Mouse (Mus musculus) lung, embryonic 16.5 days (tissue): ENCODE measurements around the gene Gabrg3. TPM values are rescaled to one million over a fixed set of nuclear protein-coding genes. Genes with fewer than 3 reads are reported as not detected.

Experiments used
- ATAC-seq: fragments of 200-750 bp; cut with Nextera tagmentation; 2 replicates; pipeline ENCODE4 v1.8.0; 2017; ENCODE audit warnings: low read depth, mild to moderate bottlenecking, moderate library complexity
- H3K27ac ChIP-seq: fragments of 300-500 bp; sonication (generic); 2 replicates; pipeline ENCODE4 v1.5.1; 2014; ENCODE audit warnings: mild to moderate bottlenecking, control low read depth, low read length
- H3K27me3 ChIP-seq: fragments of 300-500 bp; sonication (generic); 2 replicates; pipeline ENCODE4 v1.6.1; 2014; ENCODE audit warnings: low read depth, low read length, mixed read lengths; ENCODE audit not compliant: control insufficient read depth, insufficient read depth
- H3K36me3 ChIP-seq: fragments of 300-500 bp; sonication (generic); 2 replicates; pipeline ENCODE4 v1.6.1; 2014; ENCODE audit warnings: low read length; ENCODE audit not compliant: control insufficient read depth, insufficient read depth
- H3K4me1 ChIP-seq: fragments of 300-500 bp; sonication (generic); replicated peaks from 2 replicates; pipeline ENCODE4 v1.6.1; 2014; ENCODE audit warnings: low read length, mixed read lengths; ENCODE audit not compliant: control insufficient read depth, insufficient read depth
- H3K4me2 ChIP-seq: fragments of 300-500 bp; sonication (generic); 2 replicates; pipeline ENCODE4 v1.6.1; 2014; ENCODE audit warnings: low read depth, low read length, control low read depth
- H3K4me3 ChIP-seq: fragments of 300-500 bp; sonication (generic); 2 replicates; pipeline ENCODE4 v1.5.1; 2014; ENCODE audit warnings: mild to moderate bottlenecking, low read length, control low read depth
- H3K9ac ChIP-seq: fragments of 300-500 bp; sonication (generic); 2 replicates; pipeline ENCODE4 v1.6.1; 2014; ENCODE audit warnings: low read length, control low read depth
- H3K9me3 ChIP-seq: fragments of 300-500 bp; sonication (generic); 2 replicates; pipeline ENCODE4 v1.6.1; 2016; ENCODE audit warnings: low read length; ENCODE audit not compliant: control insufficient read depth
- WGBS: fragments of 180-500 bp; shearing (Covaris S2); extraction: QIAGEN DNeasy Blood & Tissue Kit; methylation state at CpG from one replicate; pipeline ENCODE4 v1.1.7; 2014; 5-methylcytosine and 5-hydroxymethylcytosine counted together
- polyA plus RNA-seq: library from polyadenylated mRNA; unstranded; fragments of >200 nt; fragmentation: Nextera tagmentation; extraction: Ambion mirVana; gene quantifications from 2 replicates; pipeline ENCODE4 v1.2.1, GENCODE M21; 2015

The Gabrg3 gene
- polyA plus RNA-seq, 1 experiment from 2014 or later = 0.28 TPM

GRCm38 (mm10) chr7:56729225-56729624, 657.8 kb downstream of the Gabrg3 start:
- Histone ChIP-seq H3K36me3 (no peaks in the 10 kb centered on the region), H3K9me3 (no peaks in the 10 kb centered on the region), H3K4me1 (no peaks in the 10 kb centered on the region), H3K9ac (no peak overlapping the region), H3K4me2 (no peak overlapping the region), H3K27me3 (no peaks in the 10 kb centered on the region), H3K27ac (no peak overlapping the region), H3K4me3 (no peak overlapping the region)
- ATAC-seq = no peak
- 64% methylated on average over 6 of the region's 6 CpGs for WGBS

Other genes with a start within 250 kb of the Gabrg3 start
- gene Gabrb3, start 32.5 kb upstream of the Gabrg3 start, polyA plus RNA-seq = 0.36 and 0.59 TPM in 2 replicates
- gene Gabra5, start 122.9 kb upstream of the Gabrg3 start, polyA plus RNA-seq = 0.26 TPM in 1 of 2 replicates, not detected in the other